Mouse (Mus musculus) testis, adult 10 weeks (tissue): ENCODE data around the gene Olfr786. TPM values are rescaled to one million over a fixed set of nuclear protein-coding genes. Genes with fewer than 3 reads are reported as not detected.

Experiments
- polyA plus RNA-seq: library from polyadenylated mRNA; stranded (reverse); fragments of 350-450 nt; fragmentation: Illumina TruSeq; extraction: RNeasy Lipid Tissue Mini Kit (QIAGEN cat#74804); gene quantifications from one replicate; pipeline ENCODE4 v1.2.3, GENCODE M21; 2014; ENCODE audit warnings: low read depth, low replicate concordance

Olfr786 gene
- not detected for polyA plus RNA-seq

DNA sequence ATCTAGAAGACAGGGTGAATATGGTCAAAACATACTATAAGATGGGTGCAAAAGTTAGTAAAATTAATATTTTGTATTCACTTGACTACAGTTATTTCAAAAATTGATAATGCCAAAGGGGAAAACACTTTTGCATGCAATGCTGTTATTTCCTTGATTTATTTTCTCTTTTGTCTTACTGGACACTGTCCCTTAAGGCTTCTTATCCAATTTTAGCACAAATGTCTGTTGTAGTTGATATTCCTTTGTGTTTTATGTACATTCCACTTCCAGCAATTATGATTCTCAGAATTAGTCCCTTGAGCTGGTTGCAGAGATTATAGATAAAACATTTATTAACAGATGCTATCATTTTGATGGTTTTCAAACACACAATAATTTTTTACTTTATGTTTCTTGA is at the start of gene Olfr786:
Gene Olfr786 (plus strand): TSS at position 301 of the 400 bp plus-strand sequence.

GRCm38 (mm10) chr10:129383783-129384182 is 43.3 kb upstream of the Olfr786 start, which contains the start of gene Olfr784:
Gene Olfr784 (plus strand): TSS chr10:129384083.

DNA sequence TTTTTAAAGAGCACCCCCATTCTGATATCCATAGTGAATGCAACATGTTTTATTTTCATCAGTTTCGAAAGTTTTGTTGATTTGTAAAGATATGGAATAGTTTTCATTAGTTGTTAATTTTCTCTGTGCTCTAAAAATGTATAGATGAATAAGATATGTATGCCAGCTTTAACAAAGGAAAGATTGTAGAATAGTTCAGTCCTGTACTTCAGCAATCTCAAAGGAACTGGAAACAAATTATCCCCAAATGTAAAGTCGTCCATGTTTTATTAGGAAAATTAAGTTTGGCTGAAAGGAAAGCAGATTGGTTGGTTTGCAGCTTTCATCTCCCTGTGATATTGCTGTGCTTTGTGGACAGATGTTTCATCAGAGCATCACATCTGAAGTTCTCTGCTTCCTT is 22.0 kb upstream of the Olfr786 start, which contains the start of gene Olfr785:
Gene Olfr785 (plus strand): TSS at position 301 of the 400 bp plus-strand sequence.

GRCm38 (mm10) chr10:129461562-129461961 is 34.5 kb downstream of the Olfr786 start, which contains the start of gene Olfr787:
Gene Olfr787 (plus strand): TSS chr10:129461862.

DNA sequence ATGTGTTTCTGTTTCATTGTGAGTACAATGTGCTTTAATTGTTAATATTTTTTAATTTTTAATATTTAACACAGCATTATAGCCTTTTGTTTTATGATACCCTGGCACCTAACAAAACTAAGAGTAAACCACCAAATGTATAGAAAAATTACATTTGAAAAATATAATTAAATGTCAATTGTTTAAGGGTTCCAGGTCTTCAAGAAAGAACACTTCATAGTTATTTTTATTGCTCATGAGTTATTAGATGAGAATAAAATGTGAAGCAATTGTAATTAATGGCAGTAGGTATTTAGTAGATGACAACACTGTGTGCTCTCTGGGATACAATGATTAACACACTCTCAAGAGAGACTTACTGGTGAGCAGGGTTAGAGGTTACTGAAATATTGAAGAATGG is 43.6 kb downstream of the Olfr786 start, which contains the start of gene Olfr788:
Gene Olfr788 (plus strand): TSS at position 301 of the 400 bp plus-strand sequence.

GRCm38 (mm10) chr10:129484452-129484851 is 57.3 kb downstream of the Olfr786 start, which contains the start of gene Olfr789:
Gene Olfr789 (plus strand): TSS chr10:129484752.

Other genes starting within 250 kb of the Olfr786 start
- gene Olfr772, start 249.4 kb upstream of the Olfr786 start, polyA plus RNA-seq = 0.25 TPM
- not detected for gene Olfr773, start 239.9 kb upstream of the Olfr786 start, polyA plus RNA-seq
- gene Olfr774, start 191.1 kb upstream of the Olfr786 start, polyA plus RNA-seq = not detected
- 0.06 TPM for gene Olfr775, start 178.9 kb upstream of the Olfr786 start, polyA plus RNA-seq
- gene Olfr776, start 168.2 kb upstream of the Olfr786 start, polyA plus RNA-seq = not detected
- gene Olfr777, start 155.8 kb upstream of the Olfr786 start, polyA plus RNA-seq = not detected
- not detected for gene Olfr780, start 109.2 kb upstream of the Olfr786 start, polyA plus RNA-seq
- not detected for gene Olfr781, start 98.5 kb upstream of the Olfr786 start, polyA plus RNA-seq
- not detected for gene Olfr782, start 78.5 kb upstream of the Olfr786 start, polyA plus RNA-seq
- gene Olfr784, start 43.2 kb upstream of the Olfr786 start, polyA plus RNA-seq = not detected
- gene Olfr785, start 21.9 kb upstream of the Olfr786 start, polyA plus RNA-seq = not detected
- 2.5 TPM for gene Olfr787, start 34.6 kb downstream of the Olfr786 start, polyA plus RNA-seq
- gene Olfr788, start 43.7 kb downstream of the Olfr786 start, polyA plus RNA-seq = 2.0 TPM
- 0.25 TPM for gene Olfr789, start 57.4 kb downstream of the Olfr786 start, polyA plus RNA-seq
- gene Olfr790, start 71.2 kb downstream of the Olfr786 start, polyA plus RNA-seq = 0.53 TPM
- not detected for gene Olfr791, start 94.5 kb downstream of the Olfr786 start, polyA plus RNA-seq
- 0.13 TPM for gene Olfr792, start 111.9 kb downstream of the Olfr786 start, polyA plus RNA-seq
- 0.08 TPM for gene Olfr794, start 140.3 kb downstream of the Olfr786 start, polyA plus RNA-seq
- not detected for gene Olfr796, start 185.3 kb downstream of the Olfr786 start, polyA plus RNA-seq
- not detected for gene Olfr798, start 200.6 kb downstream of the Olfr786 start, polyA plus RNA-seq
- not detected for gene Olfr799, start 210.2 kb downstream of the Olfr786 start, polyA plus RNA-seq
- gene Olfr800, start 230.4 kb downstream of the Olfr786 start, polyA plus RNA-seq = not detected
- gene Olfr801, start 246.6 kb downstream of the Olfr786 start, polyA plus RNA-seq = not detected